Mouse (Mus musculus) neural tube, embryonic 11.5 days (tissue): ENCODE measurements around the gene Olfr578. TPM values are rescaled to one million over a fixed set of nuclear protein-coding genes. Genes with fewer than 3 reads are reported as not detected.

ENCODE experiments used
- ATAC-seq: fragments of 200-750 bp; cut with Nextera tagmentation; 2 replicates; pipeline ENCODE4 v1.8.0; 2017; ENCODE audit warnings: moderate number of reproducible peaks, mild to moderate bottlenecking, moderate TSS enrichment, moderate library complexity; ENCODE audit not compliant: insufficient read depth, low FRiP score, low TSS enrichment
- DNase-seq: peaks from one replicate; pipeline ENCODE4 v3.0.0-alpha.2; 2015; ENCODE audit warnings: low spot score
- H3K27ac ChIP-seq: fragments of 300-500 bp; sonication (generic); 2 replicates; pipeline ENCODE4 v1.5.1; 2014; ENCODE audit warnings: low read depth, mild to moderate bottlenecking, low read length
- H3K27me3 ChIP-seq: fragments of 300-500 bp; sonication (generic); 2 replicates; pipeline ENCODE4 v1.6.1; 2014; ENCODE audit warnings: mild to moderate bottlenecking, low read length, mixed read lengths; ENCODE audit not compliant: control insufficient read depth, insufficient read depth
- H3K36me3 ChIP-seq: fragments of 300-500 bp; sonication (generic); 2 replicates; pipeline ENCODE4 v1.6.1; 2014; ENCODE audit warnings: mild to moderate bottlenecking, low read length, moderate library complexity, mixed read lengths; ENCODE audit not compliant: control insufficient read depth, insufficient read depth
- H3K4me1 ChIP-seq: fragments of 300-500 bp; sonication (generic); 2 replicates; pipeline ENCODE4 v1.6.1; 2014; ENCODE audit warnings: low read length, mixed read lengths; ENCODE audit not compliant: control insufficient read depth, insufficient read depth
- H3K4me2 ChIP-seq: fragments of 300-500 bp; sonication (generic); 2 replicates; pipeline ENCODE4 v1.6.1; 2014; ENCODE audit warnings: low read depth, mild to moderate bottlenecking, moderate library complexity
- H3K4me3 ChIP-seq: fragments of 300-500 bp; sonication (generic); 2 replicates; pipeline ENCODE4 v1.5.1; 2014; ENCODE audit warnings: low read depth, low read length
- H3K9ac ChIP-seq: fragments of 300-500 bp; sonication (generic); 2 replicates; pipeline ENCODE4 v1.6.1; 2014; ENCODE audit warnings: mild to moderate bottlenecking, low read length
- H3K9me3 ChIP-seq: fragments of 300-500 bp; sonication (generic); 2 replicates; pipeline ENCODE4 v1.6.1; 2016; ENCODE audit warnings: low read length; ENCODE audit not compliant: control insufficient read depth
- WGBS: fragments of 180-500 bp; shearing (Covaris S2); extraction: QIAGEN DNeasy Blood & Tissue Kit; methylation state at CpG from one replicate; pipeline ENCODE4 v1.1.7; 2014; 5-methylcytosine and 5-hydroxymethylcytosine counted together
- polyA plus RNA-seq: library from polyadenylated mRNA; unstranded; fragments of >200 nt; fragmentation: Nextera tagmentation; extraction: Ambion mirVana; gene quantifications from 2 replicates; pipeline ENCODE4 v1.2.1, GENCODE M21; 2014

Gene Olfr578
- polyA plus RNA-seq, 1 experiment from 2014 or later = not detected

DNA sequence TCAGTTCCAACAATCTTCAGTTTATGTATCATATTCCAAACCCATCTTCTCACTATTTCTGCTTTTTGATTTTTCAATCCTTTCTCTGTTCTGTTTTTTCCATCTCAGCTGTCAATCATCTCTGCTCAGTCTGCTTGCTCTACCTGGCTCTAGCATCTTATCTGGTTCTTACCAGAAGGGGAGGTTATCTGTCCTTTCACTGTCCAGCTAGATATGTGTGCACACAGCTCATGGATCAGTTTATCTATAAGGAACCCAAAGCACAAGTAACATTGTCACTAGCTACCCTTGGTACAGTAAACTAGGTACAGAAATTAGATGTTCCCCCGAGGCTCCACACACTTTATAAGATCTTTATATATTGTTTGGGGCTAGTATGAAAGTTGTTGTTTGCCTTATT is 45.7 kb downstream of the Olfr578 start:
- ATAC-seq = no peak
- Histone ChIP-seq H3K36me3 (no peaks in the 10 kb centered on the region), H3K27me3 (no peaks in the 10 kb centered on the region), H3K4me2 (no peak overlapping the region), H3K9ac (no peak overlapping the region), H3K9me3 (no peaks in the 10 kb centered on the region), H3K27ac (no peak overlapping the region), H3K4me1 (no peaks in the 10 kb centered on the region), H3K4me3 (no peak overlapping the region)
- DNase-seq = no peak
- 75% methylated on average over 1 of the region's 1 CpGs for WGBS

DNA sequence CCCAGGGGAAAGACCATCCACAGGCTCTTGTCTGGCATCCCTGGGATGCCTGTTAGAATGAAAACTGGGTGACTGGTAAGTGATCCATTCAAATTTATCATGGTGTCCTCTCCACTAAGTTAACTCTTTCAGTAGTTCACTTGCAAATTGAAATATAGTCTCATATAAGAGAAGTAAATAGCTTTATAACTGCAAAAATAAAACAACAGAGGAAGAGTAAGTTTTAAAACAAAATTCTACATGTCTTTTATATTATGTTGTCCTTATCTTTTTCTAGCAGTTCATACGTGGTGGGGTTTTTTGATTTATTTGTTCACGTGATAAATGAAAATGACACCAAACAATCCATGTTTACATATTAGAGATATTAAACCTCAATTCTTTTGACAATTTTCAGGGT is 46.6 kb downstream of the Olfr578 start, which contains the start of gene Olfr573-ps1:
Gene Olfr573-ps1, minus strand, starts transcription at position 101 of the 400 bp plus-strand sequence.
- no peaks in the 10 kb centered on the region for H3K4me1 ChIP-seq
- WGBS = 88% methylated on average over 2 of the region's 2 CpGs
- no peak for ATAC-seq

More for the DNA sequence above, 46.6 kb downstream of the Olfr578 start, which contains the start of gene Olfr573-ps1:
- H3K36me3 ChIP-seq = no peaks in the 10 kb centered on the region
- DNase-seq = no peak
- H3K4me2 ChIP-seq = no peak within 1 kb of the TSS
- no peaks in the 10 kb centered on the region for H3K9me3 ChIP-seq
- no peak within 1 kb of the TSS for H3K4me3 ChIP-seq
- no peak within 1 kb of the TSS for H3K9ac ChIP-seq
- no peak within 1 kb of the TSS for H3K27ac ChIP-seq
- no peaks in the 10 kb centered on the region for H3K27me3 ChIP-seq

Other genes starting within 250 kb of the Olfr578 start
- not detected in 2 replicates for gene Olfr560, start 230.0 kb downstream of the Olfr578 start, polyA plus RNA-seq
- gene Olfr78, start 229.9 kb downstream of the Olfr578 start, polyA plus RNA-seq = not detected in 2 replicates
- gene Olfr561, start 218.1 kb downstream of the Olfr578 start, polyA plus RNA-seq = not detected in 2 replicates
- gene Olfr564, start 185.8 kb downstream of the Olfr578 start, polyA plus RNA-seq = not detected in 2 replicates
- not detected in 2 replicates for gene Olfr566, start 130.6 kb downstream of the Olfr578 start, polyA plus RNA-seq
- gene Olfr568, start 112.2 kb downstream of the Olfr578 start, polyA plus RNA-seq = not detected in 2 replicates
- not detected in 2 replicates for gene Olfr569, start 98.4 kb downstream of the Olfr578 start, polyA plus RNA-seq
- not detected in 2 replicates for gene Olfr570, start 94.7 kb downstream of the Olfr578 start, polyA plus RNA-seq
- gene Olfr571, start 71.8 kb downstream of the Olfr578 start, polyA plus RNA-seq = not detected in 2 replicates
- gene Olfr572, start 64.9 kb downstream of the Olfr578 start, polyA plus RNA-seq = not detected in 2 replicates
- not detected in 2 replicates for gene Olfr573-ps1, start 46.7 kb downstream of the Olfr578 start, polyA plus RNA-seq
- not detected in 2 replicates for gene Olfr574, start 40.9 kb downstream of the Olfr578 start, polyA plus RNA-seq
- gene Olfr575, start 30.5 kb downstream of the Olfr578 start, polyA plus RNA-seq = not detected in 2 replicates
- not detected in 2 replicates for gene Olfr576, start 26.7 kb downstream of the Olfr578 start, polyA plus RNA-seq
- gene Olfr577, start 13.4 kb downstream of the Olfr578 start, polyA plus RNA-seq = not detected in 2 replicates
- not detected in 2 replicates for gene Olfr582, start 48.7 kb upstream of the Olfr578 start, polyA plus RNA-seq
- gene Olfr583, start 62.0 kb upstream of the Olfr578 start, polyA plus RNA-seq = not detected in 2 replicates
- gene Olfr584, start 92.6 kb upstream of the Olfr578 start, polyA plus RNA-seq = not detected in 2 replicates
- gene Olfr585, start 108.4 kb upstream of the Olfr578 start, polyA plus RNA-seq = not detected in 2 replicates
- not detected in 2 replicates for gene Olfr586, start 136.3 kb upstream of the Olfr578 start, polyA plus RNA-seq
- gene Olfr588-ps1, start 151.6 kb upstream of the Olfr578 start, polyA plus RNA-seq = not detected in 2 replicates
- not detected in 2 replicates for gene Olfr589, start 167.0 kb upstream of the Olfr578 start, polyA plus RNA-seq
- not detected in 2 replicates for gene Olfr591, start 189.0 kb upstream of the Olfr578 start, polyA plus RNA-seq
- not detected in 2 replicates for gene Olfr592, start 195.5 kb upstream of the Olfr578 start, polyA plus RNA-seq
- gene Olfr593, start 222.5 kb upstream of the Olfr578 start, polyA plus RNA-seq = not detected in 2 replicates
- gene Olfr594, start 227.7 kb upstream of the Olfr578 start, polyA plus RNA-seq = not detected in 2 replicates